Mouse (Mus musculus) liver, postnatal 0 days (tissue): Measurements from ENCODE around the gene Drd5.

Source experiments
- CTCF ChIP-seq: sonication (generic); IDR thresholded peaks from 2 replicates; pipeline ENCODE4 v1.5.1; 2016; ENCODE audit warnings: antibody characterized with exemption, low read depth
- EP300 ChIP-seq: IDR thresholded peaks from 2 replicates; pipeline ENCODE4 v1.6.1; 2016; ENCODE audit warnings: antibody characterized with exemption, low read depth, mild to moderate bottlenecking

- TF ChIP-seq CTCF (no peak), EP300 (no peak)
Observed at GRCm38 (mm10) chr5:38277936-38278600, 41.1 kb upstream of the Drd5 start.
